Mouse (Mus musculus) thymus, postnatal 14 days (tissue): Measurements from ENCODE around the gene Cltb.

Source experiments
- DNase-seq: peaks from one replicate; pipeline ENCODE4 v3.0.0; 2021

Gene Cltb

GRCm38 (mm10) chr13:54593617-54594016, 17.5 kb downstream of the Cltb start:
- DNase-seq = no peak

- DNase-seq = no peak
These were observed 19.3 kb downstream of the Cltb start for GRCm38 (mm10) chr13:54591776-54592356.

GRCm38 (mm10) chr13:54589996-54590951, 20.9 kb downstream of the Cltb start, which contains the start of the genes Nop16 and Higd2a:
Nop16 (minus strand) TSS chr13:54590090.
Higd2a (plus strand) TSS chr13:54590207.
- DNase-seq = peak; percentile 96

- no peak for DNase-seq
These were observed 21.6 kb downstream of the Cltb start for GRCm38 (mm10) chr13:54589414-54589995.

- DNase-seq = no peak
These were observed 25.3 kb downstream of the Cltb start for GRCm38 (mm10) chr13:54585831-54586230.

- no peak for DNase-seq
These were observed 28.3 kb downstream of the Cltb start for GRCm38 (mm10) chr13:54582860-54583259.

GRCm38 (mm10) chr13:54582126-54582525, 29.0 kb downstream of the Cltb start:
- no peak for DNase-seq

- DNase-seq = no peak
These were observed 29.8 kb downstream of the Cltb start for GRCm38 (mm10) chr13:54581385-54581784.

- no peak for DNase-seq
These were observed 33.3 kb downstream of the Cltb start for GRCm38 (mm10) chr13:54577652-54578507.

- DNase-seq = peak; percentile 26
These were observed 35.7 kb downstream of the Cltb start for GRCm38 (mm10) chr13:54575489-54575888.

GRCm38 (mm10) chr13:54574854-54575481, 36.2 kb downstream of the Cltb start, which contains the start of gene Arl10:
Arl10 (plus strand) TSS chr13:54575015.
- DNase-seq = peak; percentile 69

- no peak for DNase-seq
These were observed 38.5 kb downstream of the Cltb start for GRCm38 (mm10) chr13:54572621-54573020.

- no peak for DNase-seq
These were observed 39.5 kb downstream of the Cltb start for GRCm38 (mm10) chr13:54571637-54572036.

GRCm38 (mm10) chr13:54570736-54571135, 40.4 kb downstream of the Cltb start:
- no peak for DNase-seq

- DNase-seq = no peak
These were observed 41.9 kb downstream of the Cltb start for GRCm38 (mm10) chr13:54569282-54569681.

GRCm38 (mm10) chr13:54568380-54568779, 42.8 kb downstream of the Cltb start:
- no peak for DNase-seq

- DNase-seq = peak; percentile 70
These were observed 45.4 kb downstream of the Cltb start for GRCm38 (mm10) chr13:54565594-54566345.

GRCm38 (mm10) chr13:54565201-54565581, 46.0 kb downstream of the Cltb start, which contains the start of gene 4833439L19Rik:
4833439L19Rik (minus strand) TSS chr13:54565435.
- peak; percentile 98 for DNase-seq

GRCm38 (mm10) chr13:54564232-54565200, 46.6 kb downstream of the Cltb start:
- peak; percentile 14 for DNase-seq

GRCm38 (mm10) chr13:54562562-54562961, 48.6 kb downstream of the Cltb start:
- no peak for DNase-seq
